In genomic region chr5:115512375-115512774, GRCm38 (mm10) we compare ENCODE assay signal across 15 mouse cellular contexts. TPM values are rescaled to one million over a fixed set of nuclear protein-coding genes. Genes with fewer than 3 reads are reported as not detected.
DNase-seq lines count a peak whose midpoint lies in the region.
"Had no signal": no experiment of that assay in that cellular context is flagged by ENCODE, and none has a peak within 500 bp of the region (broad histone marks: within the 10 kb centered on the region; RNA-seq: fewer than 3 reads in every experiment).

No protein-coding gene starts in this region.

- intact Hi-C loops in gastrocnemius, postnatal 36 days (cut with DNase I): no loop called here

- DNase-seq in gastrocnemius, adult 18-20 months (ENCODE audit: low spot score): peak; percentile 43
- DNase-seq in gastrocnemius, postnatal 36 days: no peak
- DNase-seq in kidney, postnatal 14 days: peak; percentile 6
- no peak for DNase-seq in kidney, postnatal 10 days
- DNase-seq in adipocyte (ENCODE audit: low spot score): peak; percentile 71
- no peak for DNase-seq in layer of hippocampus, adult 9-10 months (ENCODE audit: low spot score)
- DNase-seq: adrenal gland, postnatal 25 days; cerebellum, adult 11 months; cerebellum, adult 8-10 months; cerebellum, postnatal 14 days; embryo, embryonic 11 days; gastrocnemius, postnatal 14 days; heart, postnatal 36 days had no signal

RNA-seq across cellular contexts. Expression of gene Pxn, which starts 5.9 kb away (rescaled TPM):
- 10 to 100 TPM; 87.2 to 94.2 TPM for total RNA-seq in gastrocnemius, adult 18-20 months (2021)
- total RNA-seq in gastrocnemius, postnatal 36 days (2021): 10 to 100 TPM; 78.1 to 80.7 TPM

RNA-seq across cellular contexts. Expression of gene Sirt4, which starts 27.9 kb away (rescaled TPM):
- 10 to 100 TPM; 14.8 to 16.5 TPM for total RNA-seq in gastrocnemius, adult 18-20 months (2021)
- total RNA-seq in gastrocnemius, postnatal 36 days (2021): 10 to 100 TPM; 11.2 to 12.2 TPM

RNA-seq across cellular contexts. Expression of gene Pla2g1b, which starts 46.3 kb away (rescaled TPM):
- not detected for total RNA-seq in gastrocnemius, adult 18-20 months (2021)
- not detected for total RNA-seq in gastrocnemius, postnatal 36 days (2021)
- total RNA-seq: adrenal gland, postnatal 25 days; common myeloid progenitor, adult 5-6 weeks; gastrocnemius, postnatal 14 days; heart, adult 18-20 months; heart, postnatal 36 days had no signal

RNA-seq across cellular contexts. Expression of gene Rplp0, which starts 46.9 kb away (rescaled TPM):
- total RNA-seq in gastrocnemius, adult 18-20 months (2021): 100 to 1,000 TPM; 617 to 621 TPM
- total RNA-seq in gastrocnemius, postnatal 36 days (2021): 100 to 1,000 TPM; 533 to 598 TPM

RNA-seq across cellular contexts. Expression of gene Gcn1l1, which starts 52.7 kb away (rescaled TPM):
- total RNA-seq in gastrocnemius, adult 18-20 months (2021): 10 to 100 TPM; 27.9 to 31.1 TPM
- 10 to 100 TPM; 25.5 to 28.8 TPM for total RNA-seq in gastrocnemius, postnatal 36 days (2021)

Comparison
In these comparisons a context has a peak if more than half of its experiments do, and no peak if none do; other contexts are left out.
1. DNase-seq: peak in gastrocnemius, adult 18-20 months (single experiment), kidney, postnatal 14 days (single experiment) and adipocyte (single experiment); none in gastrocnemius, postnatal 36 days (0 of 2), kidney, postnatal 10 days (single experiment) and layer of hippocampus, adult 9-10 months (single experiment).